Mouse (Mus musculus): ENCODE results near the gene Skap1.

Gene Skap1

DNA sequence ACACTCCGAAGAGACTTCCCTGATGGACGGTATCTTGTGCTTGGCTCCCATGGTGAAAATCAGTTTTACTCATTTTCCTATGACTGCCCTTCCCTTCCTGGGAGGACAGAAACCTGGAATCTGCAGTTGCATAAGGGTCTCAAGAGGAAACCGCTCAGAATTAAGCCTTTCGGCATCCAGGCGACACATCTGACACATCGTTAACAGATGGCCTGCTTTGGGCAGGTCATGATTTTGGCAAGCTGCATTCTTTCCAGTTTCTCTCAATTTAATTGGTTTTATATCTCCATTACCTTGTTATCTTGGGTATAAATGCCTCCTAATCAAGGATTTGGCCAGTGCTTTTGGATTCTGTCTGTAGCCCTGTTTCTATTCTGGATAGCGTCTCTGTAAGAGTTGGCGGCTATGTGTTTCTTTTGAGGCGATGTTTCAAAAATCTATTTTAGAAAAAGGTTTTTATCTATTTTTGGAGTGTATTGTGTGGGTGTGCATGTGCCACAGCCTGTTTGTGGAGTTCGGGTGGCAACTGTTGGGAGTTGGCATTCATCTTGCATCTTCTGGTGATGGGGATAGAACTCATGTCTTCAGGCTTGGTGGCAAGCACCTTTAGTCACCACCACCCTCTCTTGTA, 1.1 kb downstream of the Skap1 start:
- DNase-seq (ENCODE audit: low read depth, low spot score): no peak

DNA sequence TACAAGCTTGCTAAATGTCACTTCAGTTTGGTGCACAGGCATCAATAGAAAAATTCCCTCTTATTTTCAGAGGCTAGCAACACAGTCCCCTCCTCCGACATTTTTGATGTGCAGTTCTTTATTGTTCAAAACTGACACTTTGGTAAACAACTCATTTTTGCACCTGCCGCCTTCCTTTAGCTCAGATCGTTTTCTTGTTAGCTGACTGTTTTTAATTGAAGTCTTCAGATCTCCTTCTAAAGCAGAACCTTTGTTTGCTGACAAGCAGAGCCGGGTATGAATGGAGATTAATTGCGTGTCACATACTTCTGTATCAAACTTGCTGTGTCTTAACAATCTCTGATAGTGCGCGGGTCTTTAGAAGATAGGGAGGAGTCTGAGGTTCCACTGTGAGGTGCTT, 2.0 kb downstream of the Skap1 start:
- no peak for DNase-seq (ENCODE audit: low read depth, low spot score)

DNA sequence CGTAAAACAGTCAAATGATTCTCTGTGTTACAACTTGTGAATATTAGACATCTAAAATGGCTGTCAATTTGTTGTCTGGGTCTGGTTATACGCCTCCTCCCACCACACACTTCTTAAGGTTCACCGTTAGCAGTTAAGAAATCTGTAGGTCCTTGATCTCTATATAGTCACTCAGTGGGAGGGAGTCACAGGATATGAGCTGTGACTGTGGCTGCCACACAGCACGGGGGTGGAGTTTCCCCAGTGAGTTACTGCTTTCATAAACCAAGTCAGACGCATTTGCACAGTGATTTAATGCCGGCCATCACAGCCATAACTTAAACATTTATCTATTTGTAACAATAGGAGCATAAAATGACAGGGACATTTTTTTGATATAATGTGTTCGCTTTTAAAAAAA, 2.6 kb downstream of the Skap1 start:
- no peak for DNase-seq (ENCODE audit: low read depth, low spot score)

DNA sequence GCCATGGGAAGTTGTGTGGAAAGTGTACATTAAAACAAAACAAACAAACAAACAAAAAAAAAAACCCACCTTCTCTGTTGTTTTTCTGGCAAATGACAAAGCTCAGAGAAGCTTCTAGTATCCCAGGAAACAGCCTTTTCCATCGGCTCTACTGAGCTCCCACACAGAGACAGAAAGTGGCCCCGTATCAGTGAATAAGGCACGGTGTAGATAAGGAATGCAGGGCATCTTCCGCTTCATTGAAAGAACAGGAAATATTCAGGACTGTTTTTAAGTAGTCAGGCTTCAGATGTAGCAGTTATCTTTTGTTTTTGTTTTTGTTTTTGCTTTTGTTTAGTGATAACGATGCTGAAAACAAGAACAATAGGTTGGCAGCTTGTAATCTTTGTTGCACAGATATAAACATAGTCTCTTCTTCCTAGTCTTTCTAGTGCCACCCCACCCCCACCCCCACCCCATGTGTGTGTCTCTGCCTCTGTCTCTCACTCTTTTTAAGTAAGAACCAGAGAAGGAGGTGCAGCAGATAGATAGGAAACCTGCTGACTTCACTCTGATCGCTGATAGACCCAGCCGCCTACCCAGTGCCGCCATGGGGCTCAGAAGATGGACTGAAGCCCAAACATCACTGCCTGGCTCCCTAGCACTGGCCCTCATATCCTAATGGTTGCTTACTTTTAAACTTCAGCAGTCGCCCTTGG, 3.8 kb downstream of the Skap1 start:
- no peak for DNase-seq (ENCODE audit: low read depth, low spot score)

DNA sequence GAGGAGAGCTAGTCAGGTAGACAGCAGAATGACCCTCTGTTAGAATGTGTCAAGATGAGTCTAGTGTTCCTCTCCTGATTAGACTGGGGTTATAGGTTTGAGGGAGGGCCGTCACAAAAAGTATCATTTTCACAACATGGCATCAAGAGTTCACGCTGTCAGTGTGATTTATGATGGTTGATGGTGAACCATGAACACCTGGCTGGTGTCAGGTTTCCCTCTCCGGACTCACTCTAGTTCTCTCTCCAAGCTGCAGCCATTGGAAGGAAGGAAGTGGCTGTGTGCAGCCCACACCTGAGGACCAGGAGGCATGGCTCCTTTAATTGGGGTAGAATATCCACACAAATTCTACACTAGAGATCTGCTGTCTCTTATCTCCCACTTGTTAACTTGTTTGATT, 18.3 kb downstream of the Skap1 start:
- DNase-seq (ENCODE audit: low read depth, low spot score): no peak

DNA sequence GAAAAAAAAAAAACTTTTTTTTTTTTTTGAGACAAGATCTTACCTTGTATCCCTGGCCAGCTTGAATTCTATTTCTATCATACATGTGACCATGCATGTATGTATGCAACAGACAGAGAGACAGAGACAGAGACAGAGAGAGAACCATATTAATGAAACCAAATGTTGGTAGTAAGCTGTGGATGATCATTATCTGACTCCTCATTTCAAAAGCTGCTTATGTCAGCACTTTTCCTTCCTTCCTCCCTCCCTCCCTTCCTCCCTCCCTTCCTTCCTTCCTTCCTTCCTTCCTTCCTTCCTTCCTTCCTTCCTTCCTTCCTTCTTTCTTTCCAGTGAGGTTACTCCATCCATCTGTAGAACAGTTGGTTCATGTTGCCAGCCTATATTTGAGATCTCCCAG, 18.8 kb downstream of the Skap1 start:
- DNase-seq (ENCODE audit: low read depth, low spot score): no peak

DNA sequence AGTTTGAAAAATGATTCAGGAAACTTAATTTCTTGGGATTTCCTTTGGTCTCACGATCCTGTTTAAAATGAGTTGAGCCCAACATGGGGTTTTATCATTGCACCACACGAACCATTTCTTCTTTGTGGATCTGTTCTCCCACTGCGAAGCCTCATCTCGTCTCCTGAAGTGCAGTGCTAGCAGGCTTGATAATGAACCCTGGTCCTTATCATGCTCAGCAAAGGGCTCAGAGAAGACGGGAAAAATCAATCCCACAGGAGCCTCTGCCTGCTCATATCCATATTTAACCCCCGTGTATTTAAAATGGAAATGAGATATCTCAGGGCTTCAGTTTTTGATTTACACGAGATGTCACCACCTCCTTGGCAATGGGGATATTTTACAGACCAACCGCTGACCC, 34.1 kb downstream of the Skap1 start:
- no peak for DNase-seq (ENCODE audit: low read depth, low spot score)

DNA sequence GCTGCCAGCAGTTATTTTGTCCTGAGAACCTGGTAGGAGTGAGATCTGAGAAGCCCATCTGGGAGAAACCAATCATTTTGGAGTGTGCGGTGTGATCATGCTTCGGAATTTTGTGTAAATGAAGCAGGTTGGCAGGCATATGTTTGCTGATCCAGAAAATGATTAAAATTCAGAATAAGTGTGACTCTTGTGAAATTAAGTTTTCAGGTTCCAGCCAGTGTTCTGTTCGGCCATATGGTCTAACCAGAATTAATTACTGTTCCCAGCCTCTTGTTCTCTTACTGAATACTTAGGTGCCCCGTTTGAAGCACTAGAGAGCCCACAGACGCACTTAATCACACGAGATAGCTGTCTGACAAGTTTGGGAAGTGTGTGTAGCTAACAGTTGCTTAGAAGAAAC, 36.6 kb downstream of the Skap1 start:
- DNase-seq (ENCODE audit: low read depth, low spot score): no peak

DNA sequence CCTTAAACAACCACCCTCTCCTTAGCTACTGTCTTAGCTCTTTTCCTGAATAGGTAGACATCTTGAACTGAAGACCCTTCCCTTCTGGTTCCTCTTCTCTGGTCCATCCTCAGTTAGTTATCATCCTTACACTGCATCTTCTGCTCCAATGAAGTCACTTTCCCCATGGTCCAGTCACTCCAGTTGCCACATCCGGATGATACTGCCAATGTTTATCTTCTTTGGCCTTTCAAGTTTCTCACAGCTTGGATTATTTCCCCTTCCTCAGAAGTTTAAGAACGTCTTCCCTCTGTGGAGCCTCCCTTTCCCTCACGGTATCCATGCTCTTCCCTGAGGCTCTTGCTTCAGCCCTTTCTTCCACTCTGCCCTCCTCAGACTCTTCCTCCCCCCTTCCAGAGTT, 38.6 kb downstream of the Skap1 start:
- no peak for DNase-seq (ENCODE audit: low read depth, low spot score)

DNA sequence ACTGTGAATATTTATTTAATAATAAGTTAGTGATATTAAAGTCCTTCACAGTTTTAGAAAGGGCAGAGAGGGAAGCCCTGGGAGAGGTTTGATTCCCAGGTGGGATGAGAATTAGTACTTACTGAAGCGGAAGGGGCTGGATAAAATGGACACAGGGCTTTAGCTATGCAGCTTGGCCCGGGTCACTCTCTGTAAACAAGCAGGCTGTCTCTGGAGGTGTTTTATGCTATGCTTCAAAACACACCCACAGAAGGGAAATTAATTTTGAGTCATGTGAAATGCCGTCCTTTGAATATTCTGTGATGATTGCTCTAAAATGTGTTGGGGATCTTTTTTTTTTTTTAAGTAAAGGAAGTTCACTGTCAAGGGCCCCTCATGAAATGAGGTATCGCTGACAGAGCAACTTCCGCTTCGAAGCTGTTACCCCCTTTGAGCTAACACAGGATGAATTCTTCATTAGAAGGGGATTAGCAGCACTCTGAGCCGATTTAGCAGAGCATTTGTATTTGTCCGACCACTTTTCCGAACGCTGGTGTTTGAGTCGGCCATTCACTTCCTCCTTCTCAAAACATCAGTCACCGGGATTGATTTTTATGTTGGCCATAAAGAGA, 40.2 kb downstream of the Skap1 start:
- no peak for DNase-seq (ENCODE audit: low read depth, low spot score)

DNA sequence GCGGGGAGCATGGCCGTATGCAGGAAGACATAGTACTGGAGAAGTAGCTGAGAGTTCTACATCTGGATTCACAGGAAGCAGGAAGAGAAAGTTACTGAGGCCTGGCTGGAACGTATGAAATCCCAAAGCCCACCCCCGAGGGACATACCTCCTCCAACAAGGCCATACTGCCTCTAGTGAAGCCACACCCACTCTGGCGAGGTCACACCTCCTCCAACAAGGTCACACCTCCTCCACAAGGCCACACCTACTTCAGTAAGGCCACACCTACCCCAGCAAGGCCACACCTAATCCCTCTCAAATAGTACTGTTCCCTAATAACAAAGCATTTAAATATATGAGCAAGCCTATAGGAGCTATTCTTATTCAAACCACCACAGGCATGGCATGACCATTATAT, 41.4 kb downstream of the Skap1 start:
- peak; percentile 81 for DNase-seq (ENCODE audit: low read depth, low spot score)

DNA sequence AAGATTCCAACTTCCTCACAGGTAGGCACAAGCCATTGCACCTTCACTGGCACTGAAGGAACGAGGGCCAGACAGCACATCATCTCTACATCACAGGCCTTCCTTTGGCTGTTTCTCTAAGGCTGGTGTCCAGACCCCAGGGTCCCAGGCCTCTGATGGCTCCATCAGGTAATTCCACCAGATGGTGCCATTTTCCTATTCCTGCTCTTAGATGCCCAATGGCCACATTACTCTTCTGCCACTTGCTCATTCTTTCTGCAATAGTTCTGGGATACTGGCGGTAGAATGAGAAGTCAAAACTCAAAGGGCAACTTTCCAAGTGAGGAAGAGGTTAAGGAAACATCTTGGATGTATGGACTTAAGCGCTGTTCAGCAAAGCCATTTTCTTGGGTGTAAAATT, 50.8 kb downstream of the Skap1 start:
- no peak for DNase-seq (ENCODE audit: low read depth, low spot score)

DNA sequence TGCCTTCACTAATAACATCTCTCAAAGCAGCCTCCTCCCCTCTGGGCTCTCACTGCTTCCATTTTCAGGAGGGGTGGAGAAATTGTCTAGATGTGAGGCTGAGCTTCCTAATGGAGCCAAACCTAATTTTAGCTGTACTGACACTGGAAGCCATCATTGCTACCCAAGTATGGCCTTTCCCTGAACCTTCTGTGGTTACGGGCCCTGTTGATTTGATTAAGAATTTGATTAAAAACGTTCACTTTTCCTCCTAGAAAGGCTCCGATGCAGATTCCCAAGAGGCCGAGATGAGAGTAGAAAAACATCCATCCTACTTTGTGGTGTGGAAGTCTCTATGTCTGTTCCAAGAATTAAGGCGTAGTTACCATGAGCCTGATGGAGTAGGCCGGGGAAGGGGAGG, 60.1 kb downstream of the Skap1 start:
- DNase-seq (ENCODE audit: low read depth, low spot score): no peak

DNA sequence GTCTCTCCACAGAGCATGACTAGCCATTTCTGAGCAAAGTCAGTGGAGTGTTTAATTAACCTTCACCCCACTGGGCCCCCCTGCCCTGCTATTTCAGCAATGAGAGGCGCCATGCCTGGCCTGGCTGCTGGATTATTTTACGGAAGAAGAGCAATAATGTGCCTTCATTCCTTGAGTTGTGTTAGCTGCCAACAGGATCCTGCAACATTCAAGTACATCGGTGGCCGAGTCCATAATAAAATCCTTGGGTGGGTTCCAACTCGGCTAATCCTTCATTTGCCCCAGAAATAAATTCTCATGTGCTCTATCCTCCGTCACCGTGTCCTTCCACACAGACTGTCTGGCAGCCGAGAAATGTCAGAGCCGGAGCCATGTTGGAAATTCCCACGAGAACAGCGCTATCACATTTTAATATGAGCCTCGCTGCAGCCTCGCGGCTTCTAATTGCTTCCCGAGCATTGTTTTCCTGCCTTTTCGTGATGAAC, 61.8 kb downstream of the Skap1 start:
- no peak for DNase-seq (ENCODE audit: low read depth, low spot score)

DNA sequence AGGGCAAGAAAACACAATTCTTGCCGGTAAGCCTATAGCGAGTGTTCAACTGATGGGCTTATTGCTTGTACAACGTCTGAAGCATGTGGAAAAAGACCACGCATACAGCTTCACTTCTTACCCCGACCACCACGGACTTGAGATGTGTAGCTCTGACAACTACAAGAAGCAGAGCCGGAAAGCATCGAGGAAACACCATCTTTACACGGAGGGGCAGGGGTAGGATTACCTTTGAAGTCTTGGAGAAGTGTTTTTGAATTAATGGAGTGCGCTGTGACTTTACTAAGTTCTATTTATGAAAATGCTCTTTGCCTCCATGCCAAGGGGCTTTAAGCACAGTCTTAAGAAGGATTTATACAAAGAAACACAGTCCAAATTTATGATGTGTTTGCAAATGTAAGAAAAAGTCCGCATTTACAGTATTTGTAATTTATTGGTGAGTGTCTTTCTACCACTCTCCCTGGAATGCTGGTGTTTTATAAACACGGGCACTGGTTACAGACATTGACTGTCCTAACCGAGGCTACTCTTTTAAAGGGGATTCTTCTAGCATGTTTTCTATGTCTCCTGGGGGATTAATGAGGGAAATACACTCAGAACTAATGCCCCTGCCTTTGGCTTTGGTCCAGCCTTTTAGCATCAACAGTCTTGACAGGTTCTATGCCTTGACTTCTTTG, 67.5 kb downstream of the Skap1 start:
- DNase-seq (ENCODE audit: low read depth, low spot score): no peak

DNA sequence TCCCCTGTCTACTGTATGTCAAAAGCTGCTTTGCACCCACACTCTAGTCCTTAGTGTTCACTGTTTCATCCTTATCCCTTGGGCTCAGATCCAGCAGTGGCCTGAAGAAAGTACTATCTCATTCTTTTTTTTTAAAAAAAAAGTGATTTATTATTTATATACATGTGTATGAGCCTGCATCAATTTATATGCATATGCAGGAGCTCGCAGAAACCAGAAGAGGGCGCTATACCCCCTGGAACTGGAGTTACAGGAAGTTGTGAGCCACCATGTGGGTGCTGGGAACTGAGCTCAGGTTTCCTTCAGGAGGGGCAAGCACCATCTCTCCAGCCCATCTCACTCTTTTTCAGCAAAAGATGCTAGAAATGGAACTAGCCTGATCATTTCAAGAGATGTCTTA, 70.1 kb downstream of the Skap1 start:
- peak; percentile 39 for DNase-seq (ENCODE audit: low read depth, low spot score)

DNA sequence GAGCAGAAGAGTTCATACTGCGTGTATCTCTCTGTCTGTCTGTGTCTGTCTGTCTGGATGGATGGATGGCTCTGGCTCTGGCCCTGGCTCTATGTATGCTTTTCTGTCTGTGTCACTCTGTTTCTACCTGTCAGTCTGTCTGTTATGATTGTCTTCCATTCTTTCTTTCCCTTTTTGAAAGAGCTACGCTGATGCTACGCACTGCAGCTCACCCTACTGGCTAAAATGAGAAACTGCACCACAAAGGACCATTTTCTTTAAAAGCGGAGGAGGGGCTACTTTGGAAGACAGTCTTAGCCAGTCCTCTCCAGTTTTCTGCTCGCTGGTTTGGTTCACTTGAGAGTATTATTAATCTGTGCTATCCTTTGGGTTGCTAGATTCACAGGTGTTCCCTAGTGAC, 71.8 kb downstream of the Skap1 start:
- peak; percentile 54 for DNase-seq (ENCODE audit: low read depth, low spot score)

DNA sequence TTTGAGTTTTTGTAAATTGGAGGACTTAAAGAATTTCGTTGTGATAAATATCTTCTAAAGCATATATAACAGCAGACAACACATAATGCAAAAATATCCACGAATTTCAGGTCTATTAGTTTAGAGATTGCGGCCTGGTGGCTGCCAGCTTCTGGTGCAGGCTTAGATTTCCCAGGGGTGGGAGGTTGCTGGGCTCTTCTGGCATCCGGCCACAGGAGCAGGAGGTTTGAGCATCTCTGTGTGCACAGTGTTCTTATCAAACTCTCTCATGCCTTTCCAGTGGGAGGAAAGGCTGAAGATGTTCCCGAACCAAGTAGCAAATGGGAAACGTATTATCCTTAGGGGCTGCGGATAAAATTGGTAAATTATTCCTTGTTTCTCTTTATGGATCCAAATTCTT, 77.6 kb downstream of the Skap1 start:
- no peak for DNase-seq (ENCODE audit: low read depth, low spot score)

DNA sequence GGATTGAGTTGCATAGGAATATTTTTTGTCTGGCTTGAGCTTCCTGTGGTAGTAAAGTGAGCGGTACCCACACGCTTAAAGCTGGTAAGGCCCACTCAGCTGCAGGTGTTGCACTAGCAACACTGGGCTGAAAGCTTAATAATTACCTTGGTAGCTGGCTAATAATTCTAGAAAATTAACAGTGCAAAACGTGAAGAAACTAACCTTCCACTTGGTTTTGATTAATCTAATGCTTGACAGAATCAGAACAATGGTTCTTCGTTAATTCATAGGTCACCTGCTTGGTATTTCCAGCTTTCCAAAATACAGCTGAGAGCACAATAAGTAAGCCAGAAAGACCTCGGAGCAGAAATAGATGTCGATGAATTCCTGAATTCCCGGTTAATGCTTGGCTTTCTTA, 78.2 kb downstream of the Skap1 start:
- DNase-seq (ENCODE audit: low read depth, low spot score): no peak

DNA sequence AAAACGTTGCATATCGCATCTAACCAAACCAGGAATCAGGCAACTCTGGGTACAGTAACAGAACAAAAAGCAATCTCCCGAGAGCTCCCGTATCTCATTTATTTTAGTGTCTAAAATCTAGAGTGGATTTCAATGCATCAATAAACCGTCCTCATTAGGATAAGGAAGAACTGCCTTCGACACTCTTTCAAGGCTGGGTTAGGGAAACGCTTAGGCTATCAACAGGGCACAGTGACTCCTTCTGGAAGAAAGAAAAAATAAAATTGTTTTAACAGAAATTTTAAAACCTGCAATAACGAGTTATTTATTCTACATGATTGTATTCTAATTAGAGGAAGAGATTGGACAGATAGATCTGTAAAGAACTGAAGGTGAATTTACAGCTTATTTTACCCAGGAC, 82.0 kb downstream of the Skap1 start:
- DNase-seq (ENCODE audit: low read depth, low spot score): no peak

DNA sequence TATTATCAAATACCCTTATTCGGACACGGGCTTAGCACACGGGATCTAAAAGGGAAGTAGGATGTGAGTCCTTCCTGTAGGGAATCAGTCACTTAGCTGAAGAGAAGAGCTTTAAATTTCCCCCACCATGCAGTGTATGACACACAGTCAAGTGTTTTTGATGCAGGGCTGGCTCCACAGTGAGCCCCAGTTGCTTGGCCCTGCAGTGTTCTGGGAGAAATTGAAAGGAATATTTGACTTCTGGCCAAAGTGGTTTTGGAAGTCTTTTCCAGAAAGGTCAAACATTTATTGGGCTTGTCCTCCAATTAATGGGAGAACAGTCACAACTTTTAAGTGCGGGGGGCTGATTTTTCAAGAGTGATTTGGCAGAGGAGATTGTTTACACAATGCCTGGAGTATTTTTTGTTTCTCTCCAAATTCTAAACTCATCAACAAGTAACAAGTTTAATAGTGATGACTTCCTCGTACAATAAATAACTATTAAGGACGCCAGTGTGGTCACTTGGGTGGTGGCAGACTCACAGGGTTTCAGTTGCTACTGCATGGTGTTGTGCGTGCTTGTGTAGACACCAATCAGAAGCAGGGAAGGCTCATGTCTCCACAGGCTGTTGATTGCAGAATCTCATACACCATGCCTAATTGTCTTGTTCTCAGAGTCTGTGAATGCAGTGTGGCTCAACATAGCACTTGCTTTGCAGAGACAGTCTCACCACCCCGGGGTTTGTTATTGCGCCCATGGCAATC, 86.7 kb downstream of the Skap1 start:
- DNase-seq (ENCODE audit: low read depth, low spot score): no peak

DNA sequence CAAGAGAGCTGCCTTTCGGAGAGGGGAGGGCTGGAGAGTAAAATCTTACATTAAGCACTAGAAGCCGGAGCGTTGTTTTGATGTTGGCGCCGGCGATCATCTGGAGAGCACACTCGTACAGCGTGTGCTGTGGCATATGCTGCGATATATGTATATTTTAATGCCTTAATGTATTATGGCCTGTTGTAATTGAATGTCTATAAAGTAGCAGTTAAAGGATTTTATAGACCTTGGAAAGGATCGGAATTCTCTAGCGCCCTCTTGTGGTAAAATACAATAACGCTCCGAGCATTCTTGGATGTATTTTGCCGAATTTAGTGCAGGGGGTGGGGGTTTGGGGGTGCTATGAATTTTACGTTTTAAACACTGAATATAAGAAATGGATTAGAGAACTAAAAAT, 88.7 kb downstream of the Skap1 start:
- DNase-seq (ENCODE audit: low read depth, low spot score): no peak

All from ES-CJ7 (cell line).